Mouse (Mus musculus): ENCODE measurements around the gene Ccl22. TPM values are rescaled to one million over a fixed set of nuclear protein-coding genes. Genes with fewer than 3 reads are reported as not detected.

The Ccl22 gene
- polyA plus RNA-seq, 1 experiment from 2014 or later = not detected

- no peak for ATAC-seq (replicated peaks; ENCODE audit: low FRiP score)
Measured at GRCm38 (mm10) chr8:94741726-94742125, 3.7 kb upstream of the Ccl22 start.

GRCm38 (mm10) chr8:94744484-94744883 is 906 bp upstream of the Ccl22 start:
- ATAC-seq (replicated peaks; ENCODE audit: low FRiP score) (no peak), DNase-seq (ENCODE audit: low spot score) (no peak)
- Histone ChIP-seq H3K27ac (ENCODE audit: low read depth, low read length) (no peak overlapping the region), H3K4me3 (ENCODE audit: low read depth, low read length) (no peak overlapping the region), H3K36me3 (ENCODE audit: control insufficient read depth, insufficient read depth, low read length) (no peaks in the 10 kb centered on the region), H3K9me3 (ENCODE audit: control insufficient read depth, low read length) (no peaks in the 10 kb centered on the region), H3K9ac (ENCODE audit: low read length) (no peak overlapping the region), H3K4me1 (replicated peaks; ENCODE audit: control insufficient read depth, insufficient read depth, low read length) (no peaks in the 10 kb centered on the region), H3K27me3 (ENCODE audit: control insufficient read depth, insufficient read depth, low read length) (no peaks in the 10 kb centered on the region), H3K4me2 (ENCODE audit: low read depth, low read length, severe bottlenecking) (no peak overlapping the region)
- 93% methylated on average over 5 of the region's 5 CpGs for WGBS

More at GRCm38 (mm10) chr8:94741726-94742125, 3.7 kb upstream of the Ccl22 start:
- no peak overlapping the region for H3K4me3 ChIP-seq (ENCODE audit: low read depth, low read length)
- no peak for DNase-seq (ENCODE audit: low spot score)
- no peaks in the 10 kb centered on the region for H3K9me3 ChIP-seq (ENCODE audit: control insufficient read depth, low read length)
- H3K27me3 ChIP-seq (ENCODE audit: control insufficient read depth, insufficient read depth, low read length) = no peaks in the 10 kb centered on the region
- H3K9ac ChIP-seq (ENCODE audit: low read length) = no peak overlapping the region
- WGBS = 93% methylated on average over 4 of the region's 4 CpGs
- no peak overlapping the region for H3K4me2 ChIP-seq (ENCODE audit: low read depth, low read length, severe bottlenecking)
- no peaks in the 10 kb centered on the region for H3K36me3 ChIP-seq (ENCODE audit: control insufficient read depth, insufficient read depth, low read length)
- H3K27ac ChIP-seq (ENCODE audit: low read depth, low read length) = no peak overlapping the region
- H3K4me1 ChIP-seq (replicated peaks; ENCODE audit: control insufficient read depth, insufficient read depth, low read length) = no peaks in the 10 kb centered on the region

- Histone ChIP-seq H3K36me3 (ENCODE audit: control insufficient read depth, insufficient read depth, low read length) (no peaks in the 10 kb centered on the region), H3K9me3 (ENCODE audit: control insufficient read depth, low read length) (no peaks in the 10 kb centered on the region), H3K4me3 (ENCODE audit: low read depth, low read length) (no peak overlapping the region), H3K27me3 (ENCODE audit: control insufficient read depth, insufficient read depth, low read length) (no peaks in the 10 kb centered on the region), H3K9ac (ENCODE audit: low read length) (no peak overlapping the region), H3K27ac (ENCODE audit: low read depth, low read length) (no peak overlapping the region), H3K4me1 (replicated peaks; ENCODE audit: control insufficient read depth, insufficient read depth, low read length) (no peaks in the 10 kb centered on the region), H3K4me2 (ENCODE audit: low read depth, low read length, severe bottlenecking) (no peak overlapping the region)
- DNase-seq (ENCODE audit: low spot score) = no peak
- WGBS = 84% methylated on average over 9 of the region's 9 CpGs
- no peak for ATAC-seq (replicated peaks; ENCODE audit: low FRiP score)
Measured at GRCm38 (mm10) chr8:94744972-94745371, 418 bp upstream of the Ccl22 start.

- no peak overlapping the region for H3K4me2 ChIP-seq (ENCODE audit: low read depth, low read length, severe bottlenecking)
- no peak for ATAC-seq (replicated peaks; ENCODE audit: low FRiP score)
Measured at GRCm38 (mm10) chr8:94746832-94747231, 1.4 kb downstream of the Ccl22 start.

GRCm38 (mm10) chr8:94748363-94748762 is 3.0 kb downstream of the Ccl22 start:
- no peak for ATAC-seq (replicated peaks; ENCODE audit: low FRiP score)
- Histone ChIP-seq H3K27me3 (ENCODE audit: control insufficient read depth, insufficient read depth, low read length) (no peaks in the 10 kb centered on the region), H3K9ac (ENCODE audit: low read length) (no peak overlapping the region)

More at GRCm38 (mm10) chr8:94746832-94747231, 1.4 kb downstream of the Ccl22 start:
- no peaks in the 10 kb centered on the region for H3K9me3 ChIP-seq (ENCODE audit: control insufficient read depth, low read length)
- 86% methylated on average over 8 of the region's 8 CpGs for WGBS
- no peak overlapping the region for H3K27ac ChIP-seq (ENCODE audit: low read depth, low read length)
- H3K27me3 ChIP-seq (ENCODE audit: control insufficient read depth, insufficient read depth, low read length) = no peaks in the 10 kb centered on the region
- no peak overlapping the region for H3K4me3 ChIP-seq (ENCODE audit: low read depth, low read length)
- no peak for DNase-seq (ENCODE audit: low spot score)
- H3K36me3 ChIP-seq (ENCODE audit: control insufficient read depth, insufficient read depth, low read length) = no peaks in the 10 kb centered on the region
- H3K9ac ChIP-seq (ENCODE audit: low read length) = no peak overlapping the region
- no peaks in the 10 kb centered on the region for H3K4me1 ChIP-seq (replicated peaks; ENCODE audit: control insufficient read depth, insufficient read depth, low read length)

GRCm38 (mm10) chr8:94749942-94750341 is 4.6 kb downstream of the Ccl22 start:
- Histone ChIP-seq H3K4me3 (ENCODE audit: low read depth, low read length) (no peak overlapping the region), H3K27ac (ENCODE audit: low read depth, low read length) (no peak overlapping the region), H3K27me3 (ENCODE audit: control insufficient read depth, insufficient read depth, low read length) (no peaks in the 10 kb centered on the region), H3K36me3 (ENCODE audit: control insufficient read depth, insufficient read depth, low read length) (no peaks in the 10 kb centered on the region), H3K9ac (ENCODE audit: low read length) (no peak overlapping the region), H3K4me1 (replicated peaks; ENCODE audit: control insufficient read depth, insufficient read depth, low read length) (no peaks in the 10 kb centered on the region), H3K4me2 (ENCODE audit: low read depth, low read length, severe bottlenecking) (no peak overlapping the region), H3K9me3 (ENCODE audit: control insufficient read depth, low read length) (no peaks in the 10 kb centered on the region)
- no peak for ATAC-seq (replicated peaks; ENCODE audit: low FRiP score)
- WGBS = 77% methylated on average over 3 of the region's 3 CpGs
- no peak for DNase-seq (ENCODE audit: low spot score)

More at GRCm38 (mm10) chr8:94748363-94748762, 3.0 kb downstream of the Ccl22 start:
- Histone ChIP-seq H3K36me3 (ENCODE audit: control insufficient read depth, insufficient read depth, low read length) (no peaks in the 10 kb centered on the region), H3K9me3 (ENCODE audit: control insufficient read depth, low read length) (no peaks in the 10 kb centered on the region), H3K4me3 (ENCODE audit: low read depth, low read length) (no peak overlapping the region), H3K27ac (ENCODE audit: low read depth, low read length) (no peak overlapping the region), H3K4me2 (ENCODE audit: low read depth, low read length, severe bottlenecking) (no peak overlapping the region), H3K4me1 (replicated peaks; ENCODE audit: control insufficient read depth, insufficient read depth, low read length) (no peaks in the 10 kb centered on the region)
- DNase-seq (ENCODE audit: low spot score) = no peak
- WGBS = 75% methylated on average over 4 of the region's 4 CpGs

- no peak for ATAC-seq (replicated peaks; ENCODE audit: low FRiP score)
- H3K27ac ChIP-seq (ENCODE audit: low read depth, low read length) = no peak overlapping the region
- 85% methylated on average over 10 of the region's 10 CpGs for WGBS
- H3K9me3 ChIP-seq (ENCODE audit: control insufficient read depth, low read length) = no peaks in the 10 kb centered on the region
- no peaks in the 10 kb centered on the region for H3K36me3 ChIP-seq (ENCODE audit: control insufficient read depth, insufficient read depth, low read length)
- no peaks in the 10 kb centered on the region for H3K4me1 ChIP-seq (replicated peaks; ENCODE audit: control insufficient read depth, insufficient read depth, low read length)
- H3K4me2 ChIP-seq (ENCODE audit: low read depth, low read length, severe bottlenecking) = no peak overlapping the region
- no peak overlapping the region for H3K9ac ChIP-seq (ENCODE audit: low read length)
- no peak overlapping the region for H3K4me3 ChIP-seq (ENCODE audit: low read depth, low read length)
- DNase-seq (ENCODE audit: low spot score) = no peak
- H3K27me3 ChIP-seq (ENCODE audit: control insufficient read depth, insufficient read depth, low read length) = no peaks in the 10 kb centered on the region
Measured at GRCm38 (mm10) chr8:94751023-94751849, 5.8 kb downstream of the Ccl22 start.

- Histone ChIP-seq H3K9me3 (ENCODE audit: control insufficient read depth, low read length) (no peaks in the 10 kb centered on the region), H3K4me2 (ENCODE audit: low read depth, low read length, severe bottlenecking) (no peak overlapping the region), H3K27ac (ENCODE audit: low read depth, low read length) (no peak overlapping the region), H3K9ac (ENCODE audit: low read length) (no peak overlapping the region), H3K27me3 (ENCODE audit: control insufficient read depth, insufficient read depth, low read length) (no peaks in the 10 kb centered on the region), H3K4me3 (ENCODE audit: low read depth, low read length) (no peak overlapping the region), H3K36me3 (ENCODE audit: control insufficient read depth, insufficient read depth, low read length) (no peaks in the 10 kb centered on the region), H3K4me1 (replicated peaks; ENCODE audit: control insufficient read depth, insufficient read depth, low read length) (no peaks in the 10 kb centered on the region)
- 89% methylated on average over 2 of the region's 2 CpGs for WGBS
- DNase-seq (ENCODE audit: low spot score) = no peak
- no peak for ATAC-seq (replicated peaks; ENCODE audit: low FRiP score)
Measured at GRCm38 (mm10) chr8:94754006-94754405, 8.6 kb downstream of the Ccl22 start.

GRCm38 (mm10) chr8:94754486-94754885 is 9.1 kb downstream of the Ccl22 start:
- H3K9ac ChIP-seq (ENCODE audit: low read length) = no peak overlapping the region
- no peaks in the 10 kb centered on the region for H3K9me3 ChIP-seq (ENCODE audit: control insufficient read depth, low read length)
- H3K27me3 ChIP-seq (ENCODE audit: control insufficient read depth, insufficient read depth, low read length) = no peaks in the 10 kb centered on the region
- H3K4me2 ChIP-seq (ENCODE audit: low read depth, low read length, severe bottlenecking) = no peak overlapping the region
- no peak overlapping the region for H3K4me3 ChIP-seq (ENCODE audit: low read depth, low read length)
- no peaks in the 10 kb centered on the region for H3K4me1 ChIP-seq (replicated peaks; ENCODE audit: control insufficient read depth, insufficient read depth, low read length)
- no peak for ATAC-seq (replicated peaks; ENCODE audit: low FRiP score)
- H3K27ac ChIP-seq (ENCODE audit: low read depth, low read length) = no peak overlapping the region
- 55% methylated on average over 2 of the region's 2 CpGs for WGBS
- H3K36me3 ChIP-seq (ENCODE audit: control insufficient read depth, insufficient read depth, low read length) = no peaks in the 10 kb centered on the region
- no peak for DNase-seq (ENCODE audit: low spot score)

Measured in forebrain, embryonic 11.5 days (tissue).